Mouse (Mus musculus) stomach, embryonic 16.5 days (tissue): ENCODE results near the gene Tmem39b. TPM values are rescaled to one million over a fixed set of nuclear protein-coding genes. Genes with fewer than 3 reads are reported as not detected.

Experiments used
- ATAC-seq: fragments of 200-750 bp; cut with Nextera tagmentation; 2 replicates; pipeline ENCODE4 v1.8.0; 2017; ENCODE audit warnings: moderate number of reproducible peaks, moderate TSS enrichment; ENCODE audit not compliant: insufficient read depth, low FRiP score
- H3K27ac ChIP-seq: fragments of 300-500 bp; sonication (generic); 2 replicates; pipeline ENCODE4 v1.5.1; 2014; ENCODE audit warnings: low read length
- H3K27me3 ChIP-seq: fragments of 300-500 bp; sonication (generic); 2 replicates; pipeline ENCODE4 v1.6.1; 2014; ENCODE audit warnings: low read length, control low read depth, mixed read lengths; ENCODE audit not compliant: control insufficient read depth, insufficient read depth
- H3K36me3 ChIP-seq: fragments of 300-500 bp; sonication (generic); 2 replicates; pipeline ENCODE4 v1.6.1; 2014; ENCODE audit warnings: low read length; ENCODE audit not compliant: control insufficient read depth, insufficient read depth
- H3K4me1 ChIP-seq: fragments of 300-500 bp; sonication (generic); 2 replicates; pipeline ENCODE4 v1.6.1; 2014; ENCODE audit warnings: low read length, control low read depth, mixed read lengths; ENCODE audit not compliant: control insufficient read depth, insufficient read depth
- H3K4me2 ChIP-seq: fragments of 300-500 bp; sonication (generic); 2 replicates; pipeline ENCODE4 v1.6.1; 2014; ENCODE audit warnings: low read depth, low read length, mixed read lengths
- H3K4me3 ChIP-seq: fragments of 300-500 bp; sonication (generic); replicated peaks from 2 replicates; pipeline ENCODE4 v1.5.1; 2014; ENCODE audit warnings: mild to moderate bottlenecking, low read length
- H3K9ac ChIP-seq: fragments of 300-500 bp; sonication (generic); 2 replicates; pipeline ENCODE4 v1.6.1; 2014; ENCODE audit warnings: low read length
- H3K9me3 ChIP-seq: fragments of 300-500 bp; sonication (generic); replicated peaks from 2 replicates; pipeline ENCODE4 v1.6.1; 2016; ENCODE audit warnings: low read length, control low read depth; ENCODE audit not compliant: control insufficient read depth
- WGBS: fragments of 180-500 bp; shearing (Covaris S2); extraction: QIAGEN DNeasy Blood & Tissue Kit; methylation state at CpG from one replicate; pipeline ENCODE4 v1.1.7; 2014; 5-methylcytosine and 5-hydroxymethylcytosine counted together
- polyA plus RNA-seq: library from polyadenylated mRNA; unstranded; fragments of >200 nt; fragmentation: Nextera tagmentation; extraction: Ambion mirVana; gene quantifications from 2 replicates; pipeline ENCODE4 v1.2.1, GENCODE M21; 2015

Gene Tmem39b
- polyA plus RNA-seq, 1 experiment from 2014 or later, result 11.7 TPM

DNA sequence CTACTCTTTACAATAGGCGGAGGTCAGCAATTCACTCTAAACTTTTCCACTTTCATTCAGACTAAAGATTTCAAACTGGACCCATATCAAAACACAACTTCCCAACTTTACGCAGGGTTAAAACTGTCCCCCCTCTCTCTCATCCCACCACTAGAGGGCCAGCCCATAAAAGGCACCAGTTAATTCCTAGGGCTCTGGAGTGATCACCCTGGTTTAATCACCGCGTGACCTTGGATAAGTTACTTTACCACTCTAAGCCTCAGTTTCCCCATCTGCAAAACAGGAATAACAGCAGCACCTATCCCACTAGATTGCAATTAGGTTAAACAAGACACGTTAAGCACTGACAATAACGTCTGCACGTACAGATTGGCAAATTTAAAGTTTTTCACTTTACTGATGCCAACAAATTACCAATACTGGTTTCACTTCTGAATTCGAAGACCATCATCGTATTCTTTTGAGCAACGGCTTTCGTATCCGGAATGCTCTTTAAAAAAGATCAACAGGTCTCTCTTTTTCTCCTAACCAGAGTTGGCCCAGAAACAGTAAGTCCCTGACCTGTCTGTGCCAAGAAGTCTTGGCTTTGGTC lies 25.1 kb downstream of the Tmem39b start:
- Histone ChIP-seq H3K27ac (peak overlapping the region; percentile 91), H3K4me3 (peak overlapping the region; percentile 100), H3K9ac (peak overlapping the region; percentile 97), H3K27me3 (no peaks in the 10 kb centered on the region), H3K9me3 (no peaks in the 10 kb centered on the region), H3K4me2 (peak overlapping the region; percentile 70), H3K4me1 (peaks cover 17% of the 10 kb centered on the region), H3K36me3 (no peaks in the 10 kb centered on the region)
- WGBS, result 5% methylated on average over 12 of the region's 12 CpGs
- peak; percentile 71; the same call in 1 of the 2 replicates for ATAC-seq

GRCm38 (mm10) chr4:129662255-129662813 lies 34.3 kb downstream of the Tmem39b start:
- Histone ChIP-seq H3K4me3 (no peak overlapping the region), H3K27ac (no peak overlapping the region), H3K4me1 (no peaks in the 10 kb centered on the region), H3K36me3 (peaks cover 9% of the 10 kb centered on the region), H3K9me3 (no peaks in the 10 kb centered on the region), H3K9ac (no peak overlapping the region), H3K27me3 (no peaks in the 10 kb centered on the region), H3K4me2 (no peak overlapping the region)
- no peak for ATAC-seq
- WGBS, result 78% methylated on average over 3 of the region's 3 CpGs

DNA sequence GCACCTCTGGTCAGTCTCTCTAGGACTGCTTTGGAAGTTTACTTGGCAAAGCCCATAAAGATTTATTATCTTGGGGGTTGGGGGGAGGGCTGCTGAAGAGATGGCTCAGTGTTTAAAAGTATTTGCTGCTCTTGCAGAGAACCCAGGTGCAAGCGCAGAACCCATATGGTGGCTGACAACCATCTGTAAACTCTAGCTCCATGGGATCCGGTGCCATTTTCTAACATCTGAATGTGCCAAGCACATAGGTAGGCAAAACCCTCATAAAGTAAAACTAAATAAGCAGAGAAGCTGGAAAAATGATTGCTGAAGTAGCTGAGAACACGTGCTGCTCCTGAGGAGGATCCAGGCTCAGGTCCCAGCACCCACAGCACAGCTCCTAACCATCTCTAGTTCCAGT lies 35.1 kb downstream of the Tmem39b start:
- no peak for ATAC-seq
- no peaks in the 10 kb centered on the region for H3K27me3 ChIP-seq
- no peak overlapping the region for H3K9ac ChIP-seq
- H3K4me2 ChIP-seq, result no peak overlapping the region
- peaks cover 10% of the 10 kb centered on the region for H3K36me3 ChIP-seq
- no peak overlapping the region for H3K4me3 ChIP-seq
- H3K4me1 ChIP-seq, result no peaks in the 10 kb centered on the region
- WGBS, result 75% methylated on average over 3 of the region's 3 CpGs
- no peaks in the 10 kb centered on the region for H3K9me3 ChIP-seq
- H3K27ac ChIP-seq, result no peak overlapping the region

GRCm38 (mm10) chr4:129654770-129655169 lies 41.9 kb downstream of the Tmem39b start:
- 90% methylated on average over 14 of the region's 14 CpGs for WGBS

GRCm38 (mm10) chr4:129650359-129650758 lies 46.3 kb downstream of the Tmem39b start:
- H3K36me3 ChIP-seq, result peaks cover 53% of the 10 kb centered on the region
- no peak for ATAC-seq
- H3K27me3 ChIP-seq, result no peaks in the 10 kb centered on the region
- no peak overlapping the region for H3K4me3 ChIP-seq
- 92% methylated on average over 8 of the region's 8 CpGs for WGBS
- no peaks in the 10 kb centered on the region for H3K4me1 ChIP-seq
- no peaks in the 10 kb centered on the region for H3K9me3 ChIP-seq
- H3K27ac ChIP-seq, result no peak overlapping the region
- H3K4me2 ChIP-seq, result no peak overlapping the region
- no peak overlapping the region for H3K9ac ChIP-seq

More at GRCm38 (mm10) chr4:129654770-129655169, 41.9 kb downstream of the Tmem39b start:
- Histone ChIP-seq H3K4me2 (no peak overlapping the region), H3K9ac (no peak overlapping the region), H3K27me3 (no peaks in the 10 kb centered on the region), H3K36me3 (peaks cover 41% of the 10 kb centered on the region), H3K9me3 (no peaks in the 10 kb centered on the region), H3K27ac (no peak overlapping the region), H3K4me1 (no peaks in the 10 kb centered on the region), H3K4me3 (no peak overlapping the region)
- no peak for ATAC-seq

GRCm38 (mm10) chr4:129648656-129649055 lies 48.0 kb downstream of the Tmem39b start:
- no peak for ATAC-seq
- Histone ChIP-seq H3K4me2 (no peak overlapping the region), H3K4me1 (no peaks in the 10 kb centered on the region), H3K4me3 (no peak overlapping the region), H3K36me3 (peaks cover 39% of the 10 kb centered on the region), H3K27me3 (no peaks in the 10 kb centered on the region), H3K27ac (no peak overlapping the region), H3K9me3 (no peaks in the 10 kb centered on the region), H3K9ac (no peak overlapping the region)
- WGBS, result 72% methylated on average over 1 of the region's 1 CpGs

DNA sequence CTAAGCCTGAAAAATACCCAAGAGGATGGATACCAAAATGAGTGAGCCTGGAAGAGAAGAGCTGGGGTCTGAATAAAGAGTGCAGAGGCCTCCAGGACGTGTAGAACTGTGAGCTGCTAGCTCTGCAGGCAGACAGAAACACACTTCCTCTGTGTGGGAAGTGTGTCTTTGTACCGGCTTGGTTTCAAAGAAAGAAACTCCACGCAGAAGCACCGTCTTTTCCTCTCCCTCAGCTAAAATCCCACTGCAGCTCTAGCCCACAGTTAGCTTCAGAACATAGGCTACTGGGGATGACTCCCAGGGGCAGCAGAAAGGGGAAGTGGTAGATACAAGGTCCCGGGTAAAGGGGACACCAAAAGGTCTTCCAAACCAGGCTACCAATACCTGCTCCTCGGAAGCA lies 51.4 kb downstream of the Tmem39b start:
- no peak overlapping the region for H3K4me2 ChIP-seq
- WGBS, result 87% methylated on average over 6 of the region's 6 CpGs
- H3K27ac ChIP-seq, result no peak overlapping the region
- no peaks in the 10 kb centered on the region for H3K27me3 ChIP-seq
- H3K36me3 ChIP-seq, result peaks cover 24% of the 10 kb centered on the region
- peaks cover 6% of the 10 kb centered on the region; the same call in 1 of the 2 replicates for H3K4me1 ChIP-seq
- H3K9me3 ChIP-seq, result no peaks in the 10 kb centered on the region
- no peak overlapping the region for H3K4me3 ChIP-seq
- no peak overlapping the region for H3K9ac ChIP-seq
- ATAC-seq, result no peak

DNA sequence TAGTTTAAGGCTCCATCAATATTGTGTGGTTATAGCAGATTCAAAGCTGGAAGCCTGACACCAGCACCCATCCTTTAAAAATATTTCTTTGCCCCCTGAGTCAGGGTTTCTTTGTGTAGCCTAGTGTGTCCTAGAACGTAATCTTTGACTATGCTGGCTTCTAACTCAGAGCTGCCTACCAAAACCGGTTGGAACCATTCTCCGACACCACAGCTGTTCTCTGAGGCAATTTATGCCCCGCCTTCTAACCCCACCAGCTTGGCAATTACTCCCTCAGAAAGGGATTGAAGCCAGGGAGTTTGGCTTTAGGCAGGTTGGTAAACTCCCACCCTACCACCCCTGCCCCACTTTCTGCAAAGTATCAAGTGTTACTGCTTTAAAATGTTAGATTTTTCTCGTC lies 54.9 kb downstream of the Tmem39b start:
- Histone ChIP-seq H3K4me3 (peak overlapping the region; percentile 22; the same call in 1 of the 2 replicates), H3K36me3 (peaks cover 10% of the 10 kb centered on the region; the same call in 1 of the 2 replicates), H3K9ac (peak overlapping the region; percentile 54), H3K27ac (peak overlapping the region; percentile 27), H3K4me2 (peak overlapping the region; percentile 40), H3K4me1 (peaks cover 26% of the 10 kb centered on the region), H3K27me3 (no peaks in the 10 kb centered on the region), H3K9me3 (no peaks in the 10 kb centered on the region)
- WGBS, result 39% methylated on average over 5 of the region's 5 CpGs
- no peak for ATAC-seq

DNA sequence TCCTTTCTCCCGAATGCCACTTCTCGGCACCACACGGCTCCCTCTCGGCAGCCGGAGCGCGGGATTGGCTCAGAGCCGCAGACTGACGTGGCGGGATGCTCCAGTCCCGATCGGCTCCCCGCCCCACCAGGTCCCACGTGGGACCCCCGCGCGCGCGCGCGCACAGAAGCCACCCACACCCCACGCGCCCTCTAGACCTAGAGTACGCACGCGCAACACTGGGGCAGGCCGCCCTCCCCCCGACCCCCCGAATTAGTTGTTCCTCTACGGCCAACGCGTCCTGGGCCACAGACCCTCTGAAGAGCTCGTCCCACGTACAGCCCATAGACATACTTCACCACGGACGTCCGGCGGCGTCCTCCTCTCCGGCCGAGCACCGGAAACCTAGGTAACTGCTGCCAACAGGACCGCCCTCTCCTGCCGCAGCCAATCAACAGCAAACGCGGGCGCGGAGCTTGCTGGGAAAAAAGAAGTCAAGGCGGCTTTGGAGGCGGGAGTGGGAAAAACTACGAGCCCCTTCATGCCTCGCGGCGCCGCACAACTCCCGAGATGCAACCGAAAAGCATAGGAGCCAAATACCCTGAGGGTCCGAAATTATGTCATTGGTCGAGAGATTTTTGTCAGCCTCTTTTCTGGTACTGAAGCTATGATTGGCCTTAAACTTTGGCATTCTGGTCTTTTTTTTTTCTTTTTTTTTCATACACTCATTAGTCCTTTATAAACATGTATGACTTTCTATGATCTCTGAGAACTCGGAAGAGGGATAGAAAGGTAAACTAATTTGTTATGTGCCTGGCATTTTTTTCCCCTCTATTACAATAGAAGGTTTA lies 55.8 kb downstream of the Tmem39b start, which contains the start of gene Txlna:
Txlna (minus strand) TSS at position 428 of the 830 bp plus-strand sequence.
- Histone ChIP-seq H3K36me3 (peaks cover 17% of the 10 kb centered on the region), H3K4me3 (peak within 1 kb of the TSS; percentile 56), H3K9me3 (no peaks in the 10 kb centered on the region), H3K9ac (peak within 1 kb of the TSS; percentile 74), H3K27ac (peak within 1 kb of the TSS; percentile 97), H3K4me2 (peak within 1 kb of the TSS; percentile 83), H3K27me3 (no peaks in the 10 kb centered on the region), H3K4me1 (peaks cover 26% of the 10 kb centered on the region)
- peak; percentile 95 for ATAC-seq
- WGBS, result under 1% methylated on average over 60 of the region's 60 CpGs
